Mouse (Mus musculus) G1E (cell line): ENCODE data around the gene Fcrl6.

Experiments used
- CTCF ChIP-seq: IDR thresholded peaks from 2 replicates; pipeline ENCODE4 v1.5.1; 2012; ENCODE audit warnings: low read depth, low read length, inconsistent platforms, mixed read lengths
- GATA1 ChIP-seq: IDR thresholded peaks from 2 replicates; pipeline ENCODE4 v1.6.1; 2012; ENCODE audit warnings: borderline replicate concordance, low read length, inconsistent platforms, mixed read lengths
- GATA2 ChIP-seq: IDR thresholded peaks from 2 replicates; pipeline ENCODE4 v1.6.1; 2012; ENCODE audit warnings: low read depth, low read length, inconsistent platforms, borderline replicate concordance
- POLR2AphosphoS5 ChIP-seq: IDR thresholded peaks from 2 replicates; pipeline ENCODE4 v1.6.1; 2012; ENCODE audit warnings: low read depth, low read length, inconsistent platforms; ENCODE audit not compliant: insufficient replicate concordance
- TAL1 ChIP-seq: conservative IDR thresholded peaks from 2 replicates; pipeline ENCODE4 v1.6.1; 2012; ENCODE audit warnings: low read depth, low read length, inconsistent platforms, mixed read lengths

DNA sequence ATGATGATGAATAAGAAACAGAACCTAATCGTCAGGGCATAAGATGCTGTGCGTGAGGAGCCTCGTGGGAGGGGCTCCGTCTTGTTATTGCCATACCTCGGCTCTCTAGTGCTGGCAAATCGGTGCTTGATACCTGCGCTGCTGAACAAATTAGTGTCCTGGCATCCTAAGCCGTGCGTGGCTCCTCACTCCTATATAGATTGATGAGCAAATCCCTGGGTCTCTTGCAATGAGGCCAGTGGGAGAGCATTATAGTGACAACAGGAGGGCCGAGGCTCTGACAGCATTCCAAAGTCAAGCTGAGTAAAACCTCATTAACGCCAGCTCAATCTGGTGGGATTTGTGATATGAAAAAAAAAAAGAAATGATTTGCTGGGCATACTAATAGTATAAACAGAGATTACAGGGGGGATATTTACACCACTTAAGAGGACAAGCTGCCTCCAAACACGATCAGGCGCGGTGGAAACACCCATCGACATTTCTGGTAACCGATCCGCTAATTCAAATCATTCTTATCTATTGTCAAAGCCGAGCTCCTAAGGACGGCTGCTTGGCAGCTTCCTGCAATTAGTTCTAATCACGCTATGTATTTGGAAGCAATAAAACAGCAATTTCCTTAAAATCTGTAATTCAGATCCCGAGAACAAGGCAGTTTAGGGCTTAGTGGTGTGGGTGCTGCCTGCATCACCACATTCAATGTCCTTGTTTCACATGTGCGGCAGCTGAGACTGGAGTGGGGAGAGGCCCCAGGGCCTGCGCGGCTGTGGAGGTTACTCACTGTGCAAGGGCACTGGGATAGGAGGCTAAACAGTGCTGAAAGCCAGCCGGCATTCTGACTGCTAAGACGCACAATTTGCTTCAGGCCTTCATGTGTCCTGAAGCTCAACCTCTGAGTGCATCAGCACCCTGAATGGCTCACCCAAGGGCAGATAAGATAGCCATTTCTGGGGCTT, 16.5 kb downstream of the Fcrl6 start:
- TF ChIP-seq CTCF (no peak), GATA1 (no peak), TAL1 (no peak), POLR2AphosphoS5 (no peak), GATA2 (no peak)
